Mouse (Mus musculus) spleen, embryonic (tissue): ENCODE results near the gene Srgn.

ENCODE experiments used
- CTCF ChIA-PET: fragments of 350-600 bp; sonication (Branson Sonifier 250); formaldehyde crosslinking; loops from one replicate; lab custom pipeline; 2022; lab: Charles Lee

Srgn gene

DNA sequence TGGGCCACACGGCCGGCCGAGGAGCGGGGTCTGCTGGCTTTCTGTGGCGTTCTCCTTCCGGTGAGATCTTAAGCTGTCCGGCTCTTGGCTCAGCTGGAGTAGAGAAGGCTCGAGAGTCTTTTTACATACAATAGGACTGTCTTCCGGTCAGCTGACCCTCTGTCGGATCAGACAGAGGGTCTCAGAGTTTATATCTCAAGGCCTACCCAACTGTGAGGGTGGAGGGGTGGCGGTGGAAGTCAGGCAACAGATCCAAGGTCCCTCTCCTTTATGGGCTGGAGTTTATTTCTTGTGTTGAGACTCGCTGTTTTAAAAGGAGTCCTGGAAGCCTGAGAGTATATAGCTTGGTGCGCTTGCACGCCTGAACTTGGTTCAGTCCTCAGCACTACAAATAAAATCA lies at the start of gene Srgn:
TSS of gene Srgn (minus strand) at position 101 of the 400 bp plus-strand sequence.
- CTCF ChIA-PET = no interaction called here

DNA sequence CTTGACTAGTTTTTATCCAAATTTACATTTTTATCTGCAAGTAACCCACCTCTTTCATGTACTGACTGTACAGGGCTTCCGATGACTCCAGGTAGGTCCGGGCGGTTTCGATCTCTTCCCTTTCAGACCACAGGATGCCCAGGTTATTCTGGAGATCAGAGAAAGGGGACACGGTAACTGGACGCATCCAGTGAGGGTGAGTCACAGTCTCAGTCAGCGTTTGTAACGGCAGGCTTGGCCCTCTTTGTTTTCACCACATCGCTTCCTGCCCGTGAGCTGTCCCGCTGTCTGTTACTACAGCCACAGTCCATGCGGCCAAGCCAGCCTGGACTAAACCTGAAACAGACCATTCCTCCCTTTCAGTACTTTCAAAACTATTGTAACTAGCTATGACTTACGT lies 47.8 kb upstream of the Srgn start:
- CTCF ChIA-PET = no interaction called here

DNA sequence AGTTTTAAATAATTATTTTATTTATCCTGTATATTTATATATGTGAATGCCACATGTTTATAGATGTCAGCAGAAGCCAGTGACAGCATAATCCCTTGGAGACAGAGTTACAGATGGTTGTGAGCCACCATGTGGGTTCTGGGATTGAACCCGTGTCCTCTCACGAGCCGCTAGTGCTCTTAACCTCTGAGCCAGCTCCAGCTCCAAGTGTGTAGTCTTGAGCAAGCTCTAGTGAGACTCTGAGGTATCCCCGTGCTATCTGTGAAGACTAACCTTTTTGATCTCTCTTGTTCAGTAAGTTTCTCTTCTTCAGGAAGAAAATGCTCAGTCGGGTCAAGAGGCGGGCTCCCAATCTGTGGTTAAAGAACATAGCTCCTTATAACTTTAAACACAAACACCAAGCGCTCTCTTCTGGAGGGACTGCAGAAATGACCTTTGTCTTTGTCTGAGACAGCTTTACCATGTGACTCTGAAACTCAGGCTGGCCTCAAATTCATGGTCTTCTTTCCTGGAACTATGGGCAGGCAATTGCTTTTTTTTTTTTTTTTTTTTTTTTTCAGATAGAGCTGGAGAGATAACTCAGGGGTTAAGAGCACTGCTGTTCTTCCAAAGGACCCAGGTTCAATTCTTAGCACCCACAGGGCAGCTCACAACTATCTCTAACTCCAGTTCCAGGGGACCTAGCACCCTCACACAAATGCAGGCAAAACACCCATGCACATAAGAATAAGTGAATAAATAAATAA lies 43.0 kb upstream of the Srgn start:
- CTCF ChIA-PET = interaction anchor here (0.6 kb wide), 1 partner anchor 26 kb away, joined by 4 read pairs; no protein-coding TSS in a partner anchor

GRCm38 (mm10) chr10:62568861-62569260 lies 41.6 kb upstream of the Srgn start:
- CTCF ChIA-PET = no interaction called here

GRCm38 (mm10) chr10:62557736-62558135 lies 30.5 kb upstream of the Srgn start:
- CTCF ChIA-PET = interaction anchor here (0.6 to 0.7 kb wide), 3 partner anchors 21 to 630 kb away, joined by 3 to 4 read pairs (median 3); no protein-coding TSS in a partner anchor

GRCm38 (mm10) chr10:62556558-62556901 lies 29.3 kb upstream of the Srgn start:
- CTCF ChIA-PET = no interaction called here

DNA sequence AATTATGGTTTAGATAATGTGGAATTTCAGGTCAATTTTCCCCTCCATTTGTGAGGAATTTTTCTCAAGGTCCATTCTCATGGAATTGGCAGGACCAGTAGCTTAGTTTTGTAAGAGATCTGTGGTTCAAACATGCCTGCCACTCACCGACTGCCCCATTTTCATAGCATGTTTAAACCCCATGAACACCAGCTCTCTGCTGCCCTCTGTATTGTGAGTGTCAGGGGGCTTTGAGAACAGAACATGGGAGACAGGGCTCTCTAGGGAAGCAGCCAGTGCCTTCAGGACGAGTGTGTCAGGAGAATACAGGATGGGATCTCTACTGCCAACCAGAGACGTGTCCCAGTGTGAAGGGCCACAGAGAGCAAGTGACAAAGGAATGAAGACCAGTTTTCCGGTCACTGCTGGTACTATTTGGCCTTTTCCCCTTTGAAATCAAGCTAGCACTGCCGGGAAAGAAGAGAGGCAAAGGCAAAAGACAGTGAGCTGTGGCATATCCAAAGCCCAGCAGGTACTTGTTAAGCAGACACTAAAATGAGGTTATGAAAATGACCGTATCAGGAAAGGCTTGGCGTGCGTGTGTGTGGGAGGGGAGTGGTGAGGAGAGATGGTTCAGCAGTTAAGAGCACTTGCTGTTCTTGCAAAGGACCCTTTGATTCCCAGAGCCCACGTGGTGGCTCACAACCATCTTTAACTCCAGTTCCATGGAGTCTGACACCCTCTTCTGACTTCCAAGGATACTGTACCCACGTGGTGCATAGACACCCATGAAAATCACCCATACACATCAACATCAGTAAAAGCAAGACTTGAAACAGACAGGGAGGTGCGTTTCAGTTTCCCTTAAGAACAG lies 28.7 kb upstream of the Srgn start:
- CTCF ChIA-PET = interaction anchor here (0.9 kb wide), 1 partner anchor 56 kb away, joined by 4 read pairs; no protein-coding TSS in a partner anchor

- CTCF ChIA-PET = no interaction called here
Measured at GRCm38 (mm10) chr10:62553611-62554091, 26.4 kb upstream of the Srgn start.

- CTCF ChIA-PET = interaction anchor here (0.7 to 1.1 kb wide), 3 partner anchors 40 to 66 kb away, joined by 3 read pairs; no protein-coding TSS in a partner anchor
Measured at GRCm38 (mm10) chr10:62550787-62551300, 23.6 kb upstream of the Srgn start.

DNA sequence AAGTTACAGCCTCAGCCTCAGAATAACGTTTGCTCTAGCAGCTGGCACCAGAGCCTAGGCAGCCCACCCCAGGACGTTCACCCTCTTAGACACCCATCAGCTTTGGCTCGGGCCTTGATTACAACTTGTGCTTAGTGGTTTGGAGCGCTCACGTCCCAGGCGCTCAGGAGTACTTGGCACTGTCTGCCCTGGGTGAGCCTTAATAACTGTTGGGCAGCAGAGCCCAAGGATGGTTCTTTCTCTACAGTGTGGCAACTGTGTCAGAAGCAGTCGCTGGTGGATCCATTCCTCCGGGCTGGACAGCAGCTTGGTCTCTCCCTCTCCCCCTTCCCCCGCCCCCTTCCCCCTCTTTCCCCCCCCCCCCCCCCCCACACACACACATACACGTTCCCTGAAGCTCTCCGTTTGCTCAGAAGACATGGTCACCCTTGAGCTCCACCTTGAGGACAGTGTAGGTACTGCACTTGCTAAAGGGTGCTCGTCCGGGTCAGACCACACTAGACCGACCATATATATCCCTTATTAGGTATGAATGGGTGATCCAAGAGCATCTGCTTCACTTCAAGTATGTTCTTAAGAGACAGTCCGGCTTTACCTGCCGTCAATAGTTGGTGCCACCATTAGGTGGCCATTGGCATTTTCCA lies 22.4 kb upstream of the Srgn start:
- CTCF ChIA-PET = interaction anchor here (0.6 to 1.3 kb wide), 5 partner anchors 40 to 341 kb away, joined by 3 to 9 read pairs (median 3); no protein-coding TSS in a partner anchor

- CTCF ChIA-PET = interaction anchor here (0.7 to 1.4 kb wide), 2 partner anchors 43 to 58 kb away, joined by 7 to 8 read pairs; no protein-coding TSS in a partner anchor
Measured at GRCm38 (mm10) chr10:62546441-62546840, 19.2 kb upstream of the Srgn start.

DNA sequence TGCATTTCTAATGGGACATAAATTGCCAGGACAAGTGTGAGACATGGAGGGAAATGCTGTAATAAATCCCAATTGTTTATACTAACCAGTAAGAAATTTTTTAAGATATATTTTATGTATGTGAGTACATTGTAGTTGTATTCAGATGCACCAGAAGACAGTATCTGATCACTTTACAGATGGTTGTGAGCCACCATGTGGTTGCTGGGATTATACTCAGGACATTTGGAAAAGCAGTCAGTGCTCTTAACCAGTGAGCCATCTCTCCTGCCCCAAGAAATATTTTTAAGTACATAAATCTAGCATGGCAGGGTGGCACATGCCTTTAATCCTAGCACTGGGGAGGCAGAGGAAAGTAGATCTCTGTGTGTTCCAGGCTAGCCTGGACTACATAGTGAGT lies 18.5 kb upstream of the Srgn start:
- CTCF ChIA-PET = interaction anchor here (0.6 to 1.4 kb wide), 2 partner anchors 13 to 42 kb away, joined by 4 to 7 read pairs; no protein-coding TSS in a partner anchor

DNA sequence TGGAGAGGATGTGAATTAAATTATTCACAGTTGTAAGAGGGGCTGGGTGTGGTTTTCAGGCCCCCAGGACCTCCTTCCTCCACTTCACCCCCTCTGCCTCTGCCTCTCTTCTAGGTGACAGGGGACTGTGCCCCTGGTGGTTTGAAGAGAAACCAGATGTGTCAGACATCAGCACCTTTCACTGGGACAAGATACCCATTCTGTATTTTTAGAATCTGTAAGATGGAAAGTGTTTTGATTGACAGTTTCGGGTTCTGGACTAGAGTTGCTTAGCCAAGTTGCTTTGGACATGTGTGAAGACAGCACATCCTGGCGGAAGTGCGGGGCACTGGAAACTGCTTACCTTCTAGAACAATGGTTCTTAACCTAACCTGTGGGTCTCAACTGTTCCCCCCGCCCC lies 17.1 kb upstream of the Srgn start:
- CTCF ChIA-PET = interaction anchor here (1.1 kb wide), 1 partner anchor 39 kb away, joined by 3 read pairs; no protein-coding TSS in a partner anchor

- CTCF ChIA-PET = no interaction called here
Measured at GRCm38 (mm10) chr10:62543399-62543808, 16.2 kb upstream of the Srgn start.

DNA sequence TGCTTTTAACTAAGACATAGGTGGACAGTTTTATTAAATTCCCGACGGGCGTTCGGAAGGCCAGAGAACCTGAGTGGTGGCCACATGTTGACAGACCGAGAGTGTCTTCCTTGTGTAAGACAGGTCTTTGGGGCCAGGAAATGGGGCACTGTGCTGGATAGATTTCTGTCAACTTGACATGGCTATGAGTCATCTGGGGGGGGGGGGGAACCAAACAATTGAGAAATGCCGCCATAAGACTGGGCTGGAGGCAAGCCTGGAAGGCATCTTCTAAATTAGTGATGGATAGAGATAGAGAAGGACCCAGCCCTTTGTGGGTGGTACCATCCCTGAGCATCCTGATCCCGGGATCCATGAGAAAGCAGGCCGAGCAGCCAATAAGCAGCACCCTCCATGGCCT lies 15.7 kb upstream of the Srgn start:
- CTCF ChIA-PET = interaction anchor here (0.7 kb wide), 1 partner anchor 60 kb away, joined by 3 read pairs; no protein-coding TSS in a partner anchor

DNA sequence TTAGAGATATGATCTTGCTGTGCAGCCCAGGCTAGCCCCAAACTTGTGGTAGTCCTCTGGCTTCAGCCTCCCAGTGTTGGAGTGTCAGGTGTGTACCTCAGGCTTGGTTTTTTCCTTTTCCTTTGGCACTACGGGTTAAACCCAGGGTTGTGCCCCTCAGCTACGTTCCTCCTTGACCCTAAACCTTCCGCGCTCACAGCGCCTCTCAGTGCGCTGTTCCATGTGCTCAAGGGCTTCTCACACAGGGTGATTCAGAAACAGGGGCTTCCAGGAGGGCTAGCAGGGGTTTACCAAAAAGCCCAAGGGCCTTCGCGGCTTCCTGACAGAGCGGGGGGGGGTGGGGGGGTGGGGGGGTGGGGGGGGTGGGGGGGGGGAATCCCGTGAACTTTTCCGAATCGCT lies 15.3 kb upstream of the Srgn start:
- CTCF ChIA-PET = interaction anchor here (0.7 to 1.3 kb wide), 3 partner anchors 37 to 60 kb away, joined by 3 to 6 read pairs (median 6); no protein-coding TSS in a partner anchor

DNA sequence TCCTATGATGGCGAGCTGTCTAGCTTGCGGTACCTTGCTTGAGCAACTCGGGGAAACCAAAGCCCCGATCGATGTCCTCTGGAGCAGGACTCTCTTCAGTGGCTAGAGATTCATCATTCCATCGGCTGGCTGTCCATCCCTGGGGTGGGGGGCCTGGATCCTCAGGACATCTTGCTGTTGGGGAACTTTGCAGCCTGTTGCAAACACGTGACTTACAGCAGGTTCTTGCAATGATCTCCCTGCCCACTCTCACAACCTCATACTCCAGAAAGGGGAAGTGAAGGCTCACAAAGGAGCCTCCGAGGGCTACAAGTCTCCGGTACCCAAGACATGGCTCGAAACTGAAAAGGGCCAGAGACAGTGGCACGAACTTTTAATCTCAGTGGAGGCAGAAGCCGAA lies 14.2 kb upstream of the Srgn start:
- CTCF ChIA-PET = interaction anchor here (0.8 to 1.3 kb wide), 2 partner anchors 20 to 36 kb away, joined by 3 to 6 read pairs; no protein-coding TSS in a partner anchor

DNA sequence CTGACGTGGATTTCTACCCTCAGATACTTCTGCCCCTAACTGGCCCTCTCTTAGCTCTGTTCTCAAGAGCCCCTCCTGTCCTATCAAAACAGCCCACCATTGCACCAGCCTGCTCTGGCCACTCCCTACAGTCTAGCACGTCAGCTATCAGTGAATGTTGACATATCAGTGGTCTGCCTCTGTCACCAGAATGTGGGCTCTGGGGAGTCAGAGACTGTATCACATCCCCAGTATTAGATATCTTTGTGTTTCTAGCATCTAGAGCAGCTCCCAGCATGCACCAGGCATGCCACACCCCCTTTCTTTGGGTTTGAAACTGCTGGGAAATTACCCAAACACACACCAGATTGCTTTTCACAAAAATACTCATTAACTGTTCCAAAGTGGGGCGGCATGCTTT lies 13.5 kb upstream of the Srgn start:
- CTCF ChIA-PET = interaction anchor here (0.7 to 0.8 kb wide), 2 partner anchors 11 to 21 kb away, joined by 3 to 4 read pairs; no protein-coding TSS in a partner anchor

DNA sequence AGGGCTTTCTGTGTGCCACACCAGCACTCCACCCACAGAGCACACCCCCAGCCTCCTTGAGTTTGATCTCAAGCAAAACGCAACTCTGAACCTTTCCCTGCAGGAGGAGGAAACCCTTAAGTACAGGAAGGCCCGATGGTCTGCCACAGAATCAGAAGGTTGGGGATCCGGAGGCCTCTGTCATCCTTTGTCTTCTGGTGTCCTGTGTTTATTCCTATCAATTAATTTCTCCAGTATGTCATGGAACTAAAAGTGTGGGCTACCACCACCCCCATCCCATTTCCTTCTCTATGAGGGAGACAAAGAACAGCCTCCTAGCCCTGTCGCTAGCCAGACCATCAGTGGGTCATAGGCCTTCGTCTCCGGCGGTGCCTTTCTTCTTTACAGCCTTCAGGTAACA lies 7.3 kb upstream of the Srgn start:
- CTCF ChIA-PET = no interaction called here

- CTCF ChIA-PET = interaction anchor here (0.8 kb wide), 2 partner anchors 11 to 25 kb away, joined by 3 to 4 read pairs; no protein-coding TSS in a partner anchor
Measured at GRCm38 (mm10) chr10:62532832-62533231, 5.6 kb upstream of the Srgn start.

DNA sequence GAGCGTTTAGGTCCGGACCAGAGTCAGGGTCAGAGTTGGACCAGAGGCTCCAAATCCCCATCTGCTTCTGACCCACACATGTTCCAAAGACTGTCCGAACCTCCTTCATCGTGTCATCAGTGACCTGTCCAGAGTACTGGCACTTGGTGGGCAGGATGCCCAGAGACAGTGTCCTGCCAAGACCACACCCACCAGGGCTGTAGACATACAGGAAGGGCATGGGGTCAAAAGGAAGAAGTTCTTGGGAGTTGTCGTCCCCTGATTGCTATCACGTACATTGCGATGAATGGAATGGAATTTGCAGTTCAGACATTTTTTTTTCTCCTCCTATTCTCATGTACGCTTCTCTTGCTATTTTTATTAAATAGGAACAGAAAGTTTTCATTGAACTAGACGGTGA lies 2.9 kb upstream of the Srgn start:
- CTCF ChIA-PET = no interaction called here
